47 mouse cellular contexts compared by ENCODE assay signal in genomic region chr4:137445881-137446280, GRCm38 (mm10). TPM values are rescaled to one million over a fixed set of nuclear protein-coding genes. Genes with fewer than 3 reads are reported as not detected.
"Had no signal": no experiment of that assay in that cellular context is flagged by ENCODE, and none has a peak within 500 bp of the region (broad histone marks: within the 10 kb centered on the region; RNA-seq: fewer than 3 reads in every experiment).

No protein-coding gene starts in this region.

- H3K4me2 ChIP-seq: limb, embryonic 12.5 days; limb, embryonic 13.5 days; limb, embryonic 15.5 days; liver, embryonic 11.5 days; liver, embryonic 12.5 days; liver, embryonic 13.5 days; liver, embryonic 15.5 days; lung, embryonic 14.5 days; lung, embryonic 15.5 days; midbrain, embryonic 12.5 days; midbrain, embryonic 13.5 days; neural tube, embryonic 12.5 days had no signal

- H3K9ac ChIP-seq: limb, embryonic 12.5 days; limb, embryonic 13.5 days; limb, embryonic 15.5 days; liver, embryonic 12.5 days; liver, embryonic 13.5 days; liver, embryonic 14.5 days; liver, embryonic 15.5 days; liver, postnatal 0 days; lung, embryonic 14.5 days; lung, embryonic 15.5 days; midbrain, embryonic 12.5 days; midbrain, embryonic 13.5 days; neural tube, embryonic 12.5 days had no signal

- H3K27me3 ChIP-seq: limb, embryonic 12.5 days; limb, embryonic 13.5 days; limb, embryonic 15.5 days; liver, embryonic 12.5 days; liver, embryonic 13.5 days; liver, embryonic 15.5 days; lung, embryonic 15.5 days; midbrain, embryonic 12.5 days; midbrain, embryonic 13.5 days; neural tube, embryonic 12.5 days had no signal

- H3K27ac ChIP-seq: left cerebral cortex, adult 2 months; limb, embryonic 10.5 days; limb, embryonic 12.5 days; limb, embryonic 13.5 days; limb, embryonic 15.5 days; liver, embryonic 12.5 days; liver, embryonic 13.5 days; liver, embryonic 14.5 days; liver, embryonic 15.5 days; lung, embryonic 15.5 days; macrophage; midbrain, embryonic 10.5 days; midbrain, embryonic 12.5 days; midbrain, embryonic 13.5 days; neural tube, embryonic 12.5 days had no signal

- H3K4me3 ChIP-seq: left cerebral cortex, adult 2 months; limb, embryonic 10.5 days; limb, embryonic 12.5 days; limb, embryonic 13.5 days; limb, embryonic 15.5 days; liver, embryonic 12.5 days; liver, embryonic 13.5 days; liver, embryonic 15.5 days; lung, embryonic 15.5 days; megakaryocyte, embryonic 14.5 days; midbrain, embryonic 10.5 days; midbrain, embryonic 12.5 days; midbrain, embryonic 13.5 days; myocyte; neural tube, embryonic 12.5 days had no signal

- ATAC-seq: liver, embryonic 12.5 days; liver, postnatal 0 days; lung, postnatal 0 days; midbrain, embryonic 13.5 days; midbrain, embryonic 16.5 days had no signal

- H3K9me3 ChIP-seq: limb, embryonic 10.5 days; limb, embryonic 12.5 days; limb, embryonic 13.5 days; limb, embryonic 15.5 days; liver, embryonic 12.5 days; liver, embryonic 13.5 days; liver, embryonic 15.5 days; lung, embryonic 15.5 days; midbrain, embryonic 10.5 days; midbrain, embryonic 12.5 days; midbrain, embryonic 13.5 days; neural tube, embryonic 12.5 days had no signal

- H3K4me1 ChIP-seq: midbrain, embryonic 10.5 days had no signal

- H3K36me3 ChIP-seq: limb, embryonic 10.5 days; limb, embryonic 12.5 days; limb, embryonic 13.5 days; limb, embryonic 15.5 days; liver, embryonic 12.5 days; liver, embryonic 13.5 days; liver, embryonic 15.5 days; lung, embryonic 15.5 days; midbrain, embryonic 10.5 days; midbrain, embryonic 12.5 days; midbrain, embryonic 13.5 days; neural tube, embryonic 12.5 days had no signal

- DNase-seq: left cerebral cortex, postnatal 4 days; liver; liver, embryonic 13.5 days; liver, postnatal 0 days; lung, adult 18-20 months; lung, adult 2 months; lung, embryonic 14.5 days; lung, postnatal 10 days; lung, postnatal 14 days; lung, postnatal 36 days; lung, postnatal 4 days; midbrain, embryonic 14.5 days had no signal

RNA-seq across cellular contexts. Expression of gene 1700013G24Rik, which starts 7.2 kb away (rescaled TPM):
- total RNA-seq: left cerebral cortex, adult 2 months; left cerebral cortex, adult 8-10 months; left cerebral cortex, postnatal 10 days; left cerebral cortex, postnatal 14 days; left cerebral cortex, postnatal 25 days; left cerebral cortex, postnatal 36 days; left cerebral cortex, postnatal 4 days; liver, adult 2 months; megakaryocyte progenitor cell, adult 5-6 weeks; megakaryocyte, adult 5-6 weeks; megakaryocyte-erythroid progenitor cell, adult 5-6 weeks; midbrain, postnatal 0 days; monocyte, adult 5-6 weeks had no signal
- polyA plus RNA-seq: limb, embryonic 10.5 days; limb, embryonic 11.5 days; limb, embryonic 12.5 days; limb, embryonic 13.5 days; liver, adult 2 months; liver, embryonic 11.5 days; liver, embryonic 12.5 days; liver, embryonic 13.5 days; liver, embryonic 14.5 days; liver, embryonic 15.5 days; liver, embryonic 16.5 days; liver, postnatal 0 days; lung, embryonic 14.5 days; lung, embryonic 15.5 days; lung, embryonic 16.5 days; lung, postnatal 0 days; macrophage; midbrain, embryonic 10.5 days; midbrain, embryonic 12.5 days; midbrain, embryonic 13.5 days; midbrain, embryonic 14.5 days; midbrain, embryonic 16.5 days; midbrain, postnatal 0 days; neural tube, embryonic 11.5 days; neural tube, embryonic 12.5 days had no signal

RNA-seq across cellular contexts. Expression of gene Cela3b, which starts 15.5 kb away (rescaled TPM):
- total RNA-seq: left cerebral cortex, adult 2 months; left cerebral cortex, adult 8-10 months; left cerebral cortex, postnatal 10 days; left cerebral cortex, postnatal 14 days; left cerebral cortex, postnatal 25 days; left cerebral cortex, postnatal 36 days; left cerebral cortex, postnatal 4 days; megakaryocyte progenitor cell, adult 5-6 weeks; megakaryocyte, adult 5-6 weeks; megakaryocyte-erythroid progenitor cell, adult 5-6 weeks; midbrain, postnatal 0 days; monocyte, adult 5-6 weeks had no signal
- polyA plus RNA-seq: limb, embryonic 10.5 days; limb, embryonic 11.5 days; limb, embryonic 12.5 days; limb, embryonic 15.5 days; liver, embryonic 11.5 days; liver, embryonic 12.5 days; lung, embryonic 14.5 days; lung, embryonic 16.5 days; lung, postnatal 0 days; macrophage; midbrain, embryonic 10.5 days; midbrain, embryonic 12.5 days; midbrain, embryonic 13.5 days; midbrain, embryonic 14.5 days; midbrain, embryonic 16.5 days; midbrain, postnatal 0 days; neural tube, embryonic 11.5 days; neural tube, embryonic 12.5 days had no signal

RNA-seq across cellular contexts. Expression of gene Hspg2, which starts 22.7 kb away (rescaled TPM):
- total RNA-seq: megakaryocyte progenitor cell, adult 5-6 weeks; megakaryocyte-erythroid progenitor cell, adult 5-6 weeks; monocyte, adult 5-6 weeks had no signal

RNA-seq across cellular contexts. Expression of gene Cela3a, which starts 36.3 kb away (rescaled TPM):
- total RNA-seq: left cerebral cortex, adult 2 months; left cerebral cortex, adult 8-10 months; left cerebral cortex, postnatal 10 days; left cerebral cortex, postnatal 14 days; left cerebral cortex, postnatal 25 days; left cerebral cortex, postnatal 36 days; left cerebral cortex, postnatal 4 days; liver, adult 2 months; megakaryocyte progenitor cell, adult 5-6 weeks; megakaryocyte, adult 5-6 weeks; megakaryocyte-erythroid progenitor cell, adult 5-6 weeks; midbrain, postnatal 0 days; monocyte, adult 5-6 weeks had no signal
- polyA plus RNA-seq: limb, embryonic 10.5 days; limb, embryonic 11.5 days; limb, embryonic 12.5 days; limb, embryonic 13.5 days; limb, embryonic 14.5 days; limb, embryonic 15.5 days; liver, adult 2 months; liver, embryonic 11.5 days; liver, embryonic 12.5 days; liver, embryonic 13.5 days; liver, embryonic 14.5 days; liver, embryonic 15.5 days; liver, embryonic 16.5 days; liver, postnatal 0 days; lung, adult 2 months; lung, embryonic 14.5 days; lung, embryonic 15.5 days; lung, embryonic 16.5 days; lung, postnatal 0 days; macrophage; midbrain, embryonic 10.5 days; midbrain, embryonic 12.5 days; midbrain, embryonic 13.5 days; midbrain, embryonic 14.5 days; midbrain, embryonic 16.5 days; midbrain, postnatal 0 days; neural tube, embryonic 11.5 days; neural tube, embryonic 12.5 days had no signal
